Mouse (Mus musculus): ENCODE measurements around the gene Hk1.

- TF ChIP-seq CTCF (IDR thresholded peaks at IDR 0.05; ENCODE audit: control insufficient read depth, insufficient read depth, insufficient read length) (no peak), MYOG (IDR thresholded peaks at IDR 0.05; ENCODE audit: control insufficient read depth, extremely low read depth, insufficient read length) (no peak), MAX (IDR thresholded peaks at IDR 0.05) (no peak), CEBPB (IDR thresholded peaks at IDR 0.05; ENCODE audit: low read depth) (no peak), MYOD1 (IDR thresholded peaks at IDR 0.05; ENCODE audit: control insufficient read depth, insufficient read length, low read depth) (no peak)
These were observed 96.9 kb downstream of the Hk1 start for GRCm38 (mm10) chr10:62282782-62283181.

Data from C2C12 (cell line).